Mouse (Mus musculus): ENCODE data around the gene Prkcg.

GRCm38 (mm10) chr7:3239193-3239592 is 49.8 kb upstream of the Prkcg start:
- TF ChIP-seq EP300 (IDR thresholded peaks at IDR 0.05; ENCODE audit: low read depth), result no peak
- no peak for TF ChIP-seq CTCF (IDR thresholded peaks at IDR 0.05; ENCODE audit: low read depth)

Measured in heart, postnatal 0 days (tissue).